Mouse (Mus musculus): ENCODE results near the gene Tcn2.

- TF ChIP-seq CTCF (IDR thresholded peaks at IDR 0.05; ENCODE audit: extremely low read depth, insufficient read depth, low read length) (no peak), POLR2A (IDR thresholded peaks at IDR 0.05; ENCODE audit: extremely low read depth, insufficient read depth, low read length) (no peak)
Measured at GRCm38 (mm10) chr11:3976678-3977077, 44.7 kb upstream of the Tcn2 start, which contains the start of gene 4930556J24Rik.
